In genomic region chr6:40423774-40424173, GRCm38 (mm10) we compare ENCODE assay signal across 8 mouse cellular contexts. TPM values are rescaled to one million over a fixed set of nuclear protein-coding genes. Genes with fewer than 3 reads are reported as not detected.
A peak's percentile ranks its signal among the peaks of the same experiment; 100 is the strongest.
DNase-seq lines count a peak whose midpoint lies in the region; ATAC-seq lines count a peak whose summit lies in the region.

No protein-coding gene starts in this region.

- no peak for ATAC-seq in heart, embryonic 12.5 days (ENCODE audit: insufficient number of reproducible peaks, low FRiP score)
- ATAC-seq in midbrain, embryonic 14.5 days (ENCODE audit: low FRiP score, low TSS enrichment): no peak

- WGBS in heart, embryonic 12.5 days: 63% methylated on average over 1 of the region's 1 CpGs
- 67% methylated on average over 1 of the region's 1 CpGs for WGBS in midbrain, embryonic 14.5 days

- H3K4me3 ChIP-seq in heart, embryonic 12.5 days: no peak overlapping the region
- no peak overlapping the region for H3K4me3 ChIP-seq in midbrain, embryonic 14.5 days (replicated peaks; ENCODE audit: low read depth, low read length)

- peak; percentile 86 for DNase-seq in heart, adult 11 months
- DNase-seq in urinary bladder, postnatal 25 days (ENCODE audit: low spot score): peak; percentile 36
- DNase-seq in urinary bladder, postnatal 10 days (ENCODE audit: low spot score): no peak
- DNase-seq in cerebellum, postnatal 14 days: peak; percentile 75 to 83
- DNase-seq in kidney, adult 8-10 months: peak; percentile 30 to 70
- peak; percentile 51 for DNase-seq in midbrain, embryonic 14.5 days
- DNase-seq in frontal cortex, postnatal 10 days (ENCODE audit: low spot score in 2 of 2): no peak

- no peaks in the 10 kb centered on the region for H3K27me3 ChIP-seq in heart, embryonic 12.5 days (replicated peaks)
- H3K27me3 ChIP-seq in midbrain, embryonic 14.5 days (ENCODE audit: control insufficient read depth, insufficient read depth, low read length): no peaks in the 10 kb centered on the region

- H3K4me1 ChIP-seq in heart, embryonic 12.5 days (replicated peaks): no peaks in the 10 kb centered on the region
- H3K4me1 ChIP-seq in midbrain, embryonic 14.5 days (ENCODE audit: control insufficient read depth, insufficient read depth, low read length): no peaks in the 10 kb centered on the region

- H3K9me3 ChIP-seq in heart, embryonic 12.5 days (replicated peaks): no peaks in the 10 kb centered on the region
- H3K9me3 ChIP-seq in midbrain, embryonic 14.5 days (ENCODE audit: control insufficient read depth, low read length): no peaks in the 10 kb centered on the region

- H3K36me3 ChIP-seq in heart, embryonic 12.5 days: no peaks in the 10 kb centered on the region
- H3K36me3 ChIP-seq in midbrain, embryonic 14.5 days (ENCODE audit: control insufficient read depth, insufficient read depth, low read length): peaks cover 4% of the 10 kb centered on the region

- H3K4me2 ChIP-seq in heart, embryonic 12.5 days: no peak overlapping the region
- no peak overlapping the region for H3K4me2 ChIP-seq in midbrain, embryonic 14.5 days (ENCODE audit: low read length)

- H3K27ac ChIP-seq in heart, embryonic 12.5 days (ENCODE audit: poor library complexity, severe bottlenecking): no peak overlapping the region
- no peak overlapping the region for H3K27ac ChIP-seq in midbrain, embryonic 14.5 days (replicated peaks; ENCODE audit: low read depth, low read length)

- H3K9ac ChIP-seq in heart, embryonic 12.5 days: no peak overlapping the region
- no peak overlapping the region for H3K9ac ChIP-seq in midbrain, embryonic 14.5 days (replicated peaks; ENCODE audit: low read length)

RNA-seq across cellular contexts. Expression of gene E330009J07Rik, which starts 12.2 kb away (rescaled TPM):
- 5.0 and 5.5 TPM in 2 replicates for polyA plus RNA-seq in heart, embryonic 12.5 days (2016; fragmentation: Nextera tagmentation; extraction: Ambion mirVana)
- 13.7 and 14.7 TPM in 2 replicates for polyA plus RNA-seq in midbrain, embryonic 14.5 days (2014; fragmentation: Nextera tagmentation; extraction: Ambion mirVana)

RNA-seq across cellular contexts. Expression of gene Wee2, which starts 15.1 kb away (rescaled TPM):
- not detected in 2 replicates for polyA plus RNA-seq in heart, embryonic 12.5 days (2016; fragmentation: Nextera tagmentation; extraction: Ambion mirVana)
- 0.09 and 0.14 TPM in 2 replicates for polyA plus RNA-seq in midbrain, embryonic 14.5 days (2014; fragmentation: Nextera tagmentation; extraction: Ambion mirVana)

RNA-seq across cellular contexts. Expression of gene Ssbp1, which starts 47.4 kb away (rescaled TPM):
- polyA plus RNA-seq in heart, embryonic 12.5 days (2016; fragmentation: Nextera tagmentation; extraction: Ambion mirVana): 106 and 110 TPM in 2 replicates
- 107 TPM in 2 replicates for polyA plus RNA-seq in midbrain, embryonic 14.5 days (2014; fragmentation: Nextera tagmentation; extraction: Ambion mirVana)

Comparison
In these comparisons a context has a peak if more than half of its experiments do, and no peak if none do; other contexts are left out.
1. DNase-seq: peak in heart, adult 11 months (single experiment), urinary bladder, postnatal 25 days (single experiment), cerebellum, postnatal 14 days (2 of 2), kidney, adult 8-10 months (2 of 2) and midbrain, embryonic 14.5 days (single experiment); none in urinary bladder, postnatal 10 days (single experiment) and frontal cortex, postnatal 10 days (0 of 2).